Mouse (Mus musculus): ENCODE measurements around the gene Gapdhs. TPM values are rescaled to one million over a fixed set of nuclear protein-coding genes. Genes with fewer than 3 reads are reported as not detected.

Gene Gapdhs
- not detected in 2 replicates for polyA plus RNA-seq (2012; rRNA removed; ENCODE audit: low replicate concordance)

GRCm38 (mm10) chr7:30743617-30744016 is at the start of gene Gapdhs:
Gene Gapdhs (minus strand): TSS chr7:30743681.

DNA sequence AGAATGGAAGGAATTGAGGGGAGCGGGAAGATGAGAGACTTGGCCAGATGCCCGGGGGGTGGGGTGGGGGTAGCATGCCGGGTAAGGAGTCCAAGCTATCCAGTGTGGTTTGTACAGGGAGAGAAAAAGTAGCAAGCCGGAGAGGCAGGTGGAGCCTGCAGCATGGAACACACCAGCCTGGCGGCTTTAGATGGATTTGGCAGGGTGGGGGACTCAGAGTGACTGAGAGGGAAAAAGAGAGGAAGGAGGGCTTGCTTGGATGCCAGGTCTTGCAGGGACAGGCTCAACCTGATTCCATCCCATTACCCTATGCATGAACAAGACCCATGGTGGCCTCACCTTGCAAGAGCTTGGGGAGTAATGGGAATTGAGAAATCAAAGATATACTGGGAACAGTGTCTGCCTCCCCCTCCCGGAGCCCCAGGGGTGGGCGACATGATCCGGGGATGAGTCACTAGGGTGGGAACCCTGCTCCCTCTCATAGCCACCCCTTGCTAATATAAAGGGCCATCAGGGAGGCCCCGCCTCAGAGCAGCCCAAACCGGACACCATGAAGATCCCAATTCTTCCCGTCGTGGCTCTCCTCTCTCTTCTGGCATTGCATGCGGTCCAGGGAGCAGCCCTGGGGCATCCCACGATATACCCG is 44.0 kb upstream of the Gapdhs start, which contains the start of gene Krtdap:
Gene Krtdap, plus strand, starts transcription at position 520 of the 646 bp plus-strand sequence.

GRCm38 (mm10) chr7:30763456-30763855 is 20.0 kb upstream of the Gapdhs start, which contains the start of gene Dmkn:
Gene Dmkn (plus strand): TSS chr7:30763756.

GRCm38 (mm10) chr7:30751086-30751669 is 7.7 kb upstream of the Gapdhs start, which contains the start of gene Sbsn:
Gene Sbsn (plus strand): TSS chr7:30751471.

DNA sequence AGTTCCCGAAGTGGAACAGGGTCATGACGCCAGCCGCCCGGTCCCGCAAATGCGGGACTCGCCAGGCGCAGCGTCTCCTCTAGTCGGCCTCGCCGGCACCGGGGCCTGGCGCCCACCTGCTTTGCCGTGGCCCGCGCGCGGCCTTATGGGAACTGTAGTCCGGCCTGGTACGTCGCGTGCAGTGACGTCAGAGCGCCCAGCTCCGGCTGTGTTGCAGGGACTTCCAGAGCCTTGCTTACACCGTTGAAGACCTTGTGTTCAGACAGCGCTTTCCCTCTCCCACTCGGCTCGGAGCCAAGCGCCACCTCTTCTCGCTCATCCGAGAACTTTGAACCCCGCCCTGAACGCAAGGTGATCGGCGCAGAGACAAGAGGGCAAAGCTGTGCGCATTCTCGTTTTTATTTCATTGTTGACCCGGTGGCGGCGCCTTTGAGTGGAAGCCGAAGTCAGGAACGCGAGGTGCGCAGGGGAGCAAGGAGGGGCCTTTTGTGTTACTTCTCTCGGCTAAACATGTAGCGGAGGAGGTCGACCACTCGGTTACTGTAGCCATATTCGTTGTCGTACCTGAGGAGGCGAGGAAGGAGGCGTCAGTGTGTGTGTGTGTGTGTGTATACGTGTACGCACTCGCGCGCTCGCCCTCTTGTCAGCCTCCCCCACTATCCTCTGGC is 14.0 kb downstream of the Gapdhs start, which contains the start of gene Tmem147:
Gene Tmem147, minus strand, starts transcription at position 145 of the 668 bp plus-strand sequence.

DNA sequence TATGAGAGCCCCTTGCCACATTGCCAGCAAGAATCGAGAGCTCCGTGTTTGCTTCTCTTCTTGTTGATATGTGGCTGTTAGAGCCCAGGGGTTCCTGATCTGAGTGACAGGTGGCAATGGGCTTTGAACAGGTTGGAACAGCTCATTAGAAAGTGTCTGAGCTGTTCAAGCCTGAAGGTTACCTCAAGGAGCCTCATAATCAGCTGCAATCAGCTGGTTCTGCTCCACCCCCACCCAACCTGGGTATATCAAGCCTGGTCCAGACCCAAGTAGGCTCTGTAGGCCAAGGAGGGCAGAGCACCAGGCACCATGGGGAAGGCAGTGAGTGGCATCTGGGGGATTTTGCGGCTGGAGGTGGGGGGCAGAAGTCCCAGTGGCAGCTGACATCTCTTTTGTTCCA is 31.5 kb downstream of the Gapdhs start, which contains the start of gene Atp4a:
Gene Atp4a, plus strand, starts transcription at position 268 of the 400 bp plus-strand sequence.

GRCm38 (mm10) chr7:30698589-30698988 is 44.9 kb downstream of the Gapdhs start, which contains the start of gene 2200002J24Rik:
Gene 2200002J24Rik (plus strand): TSS chr7:30698926.

Other genes with a start within 250 kb of the Gapdhs start
- 7.3 and 17.1 TPM in 2 replicates for gene Arhgap33, start 208.6 kb downstream of the Gapdhs start, polyA plus RNA-seq (2012; rRNA removed; ENCODE audit: low replicate concordance)
- gene Hspb6, start 191.5 kb downstream of the Gapdhs start, polyA plus RNA-seq (2012; rRNA removed; ENCODE audit: low replicate concordance) = 65.4 and 90.8 TPM in 2 replicates
- gene Proser3, start 191.4 kb downstream of the Gapdhs start, polyA plus RNA-seq (2012; rRNA removed; ENCODE audit: low replicate concordance) = 4.1 and 17.2 TPM in 2 replicates
- gene Lin37, start 183.8 kb downstream of the Gapdhs start, polyA plus RNA-seq (2012; rRNA removed; ENCODE audit: low replicate concordance) = 32.9 and 36.6 TPM in 2 replicates
- gene U2af1l4, start 180.4 kb downstream of the Gapdhs start, polyA plus RNA-seq (2012; rRNA removed; ENCODE audit: low replicate concordance) = 56.7 and 69.3 TPM in 2 replicates
- gene Gm49396, start 180.3 kb downstream of the Gapdhs start, polyA plus RNA-seq (2012; rRNA removed; ENCODE audit: low replicate concordance) = 1.4 and 3.1 TPM in 2 replicates
- gene Psenen, start 180.1 kb downstream of the Gapdhs start, polyA plus RNA-seq (2012; rRNA removed; ENCODE audit: low replicate concordance) = 135 and 167 TPM in 2 replicates
- gene Igflr1, start 178.3 kb downstream of the Gapdhs start, polyA plus RNA-seq (2012; rRNA removed; ENCODE audit: low replicate concordance) = 3.8 and 6.8 TPM in 2 replicates
- gene Kmt2b, start 155.0 kb downstream of the Gapdhs start, polyA plus RNA-seq (2012; rRNA removed; ENCODE audit: low replicate concordance) = 35.0 and 59.6 TPM in 2 replicates
- 0.92 and 1.1 TPM in 2 replicates for gene Zbtb32, start 144.8 kb downstream of the Gapdhs start, polyA plus RNA-seq (2012; rRNA removed; ENCODE audit: low replicate concordance)
- gene Upk1a, start 130.8 kb downstream of the Gapdhs start, polyA plus RNA-seq (2012; rRNA removed; ENCODE audit: low replicate concordance) = 2.8 and 21.0 TPM in 2 replicates
- 647 and 1,156 TPM in 2 replicates for gene Cox6b1, start 117.5 kb downstream of the Gapdhs start, polyA plus RNA-seq (2012; rRNA removed; ENCODE audit: low replicate concordance)
- gene Etv2, start 107.8 kb downstream of the Gapdhs start, polyA plus RNA-seq (2012; rRNA removed; ENCODE audit: low replicate concordance) = not detected in 2 replicates
- 47.6 and 62.6 TPM in 2 replicates for gene Rbm42, start 93.4 kb downstream of the Gapdhs start, polyA plus RNA-seq (2012; rRNA removed; ENCODE audit: low replicate concordance)
- 11.8 and 17.8 TPM in 2 replicates for gene Haus5, start 78.7 kb downstream of the Gapdhs start, polyA plus RNA-seq (2012; rRNA removed; ENCODE audit: low replicate concordance)
- not detected in 2 replicates for gene Pmis2, start 72.1 kb downstream of the Gapdhs start, polyA plus RNA-seq (2012; rRNA removed; ENCODE audit: low replicate concordance)
- gene 2200002J24Rik, start 44.8 kb downstream of the Gapdhs start, polyA plus RNA-seq (2012; rRNA removed; ENCODE audit: low replicate concordance) = not detected in 2 replicates
- gene Atp4a, start 31.5 kb downstream of the Gapdhs start, polyA plus RNA-seq (2012; rRNA removed; ENCODE audit: low replicate concordance) = 0.39 TPM in 1 of 2 replicates, not detected in the other
- gene Tmem147, start 14.1 kb downstream of the Gapdhs start, polyA plus RNA-seq (2012; rRNA removed; ENCODE audit: low replicate concordance) = 254 and 273 TPM in 2 replicates
- gene Sbsn, start 7.8 kb upstream of the Gapdhs start, polyA plus RNA-seq (2012; rRNA removed; ENCODE audit: low replicate concordance) = 10.8 and 36.4 TPM in 2 replicates
- gene Dmkn, start 20.1 kb upstream of the Gapdhs start, polyA plus RNA-seq (2012; rRNA removed; ENCODE audit: low replicate concordance) = 8.6 and 10.7 TPM in 2 replicates
- gene Krtdap, start 44.2 kb upstream of the Gapdhs start, polyA plus RNA-seq (2012; rRNA removed; ENCODE audit: low replicate concordance) = 0.51 and 2.0 TPM in 2 replicates
- 27.4 and 105 TPM in 2 replicates for gene Ffar2, start 80.1 kb upstream of the Gapdhs start, polyA plus RNA-seq (2012; rRNA removed; ENCODE audit: low replicate concordance)
- gene Ffar3, start 112.5 kb upstream of the Gapdhs start, polyA plus RNA-seq (2012; rRNA removed; ENCODE audit: low replicate concordance) = not detected in 2 replicates
- gene Ffar1, start 117.9 kb upstream of the Gapdhs start, polyA plus RNA-seq (2012; rRNA removed; ENCODE audit: low replicate concordance) = 0.03 and 0.05 TPM in 2 replicates
- gene Cd22, start 136.7 kb upstream of the Gapdhs start, polyA plus RNA-seq (2012; rRNA removed; ENCODE audit: low replicate concordance) = 1.3 and 4.4 TPM in 2 replicates
- 0.72 and 1.3 TPM in 2 replicates for gene Mag, start 171.2 kb upstream of the Gapdhs start, polyA plus RNA-seq (2012; rRNA removed; ENCODE audit: low replicate concordance)
- 0.77 and 1.3 TPM in 2 replicates for gene Hamp2, start 181.0 kb upstream of the Gapdhs start, polyA plus RNA-seq (2012; rRNA removed; ENCODE audit: low replicate concordance)
- gene Hamp, start 200.4 kb upstream of the Gapdhs start, polyA plus RNA-seq (2012; rRNA removed; ENCODE audit: low replicate concordance) = 0.64 and 3.8 TPM in 2 replicates
- 99.1 and 134 TPM in 2 replicates for gene Usf2, start 213.1 kb upstream of the Gapdhs start, polyA plus RNA-seq (2012; rRNA removed; ENCODE audit: low replicate concordance)
- gene Lsr, start 229.8 kb upstream of the Gapdhs start, polyA plus RNA-seq (2012; rRNA removed; ENCODE audit: low replicate concordance) = 5.2 and 72.6 TPM in 2 replicates
- 0.40 and 1.7 TPM in 2 replicates for gene Fam187b, start 230.1 kb upstream of the Gapdhs start, polyA plus RNA-seq (2012; rRNA removed; ENCODE audit: low replicate concordance)